Mouse (Mus musculus) T-helper 2 cell (primary cell): Measurements from ENCODE around the gene Olfr201.
"Not testable (repeated sequence)": the region's sequence is repeated elsewhere in the genome, so short reads cannot be mapped to it uniquely, and the experiment has no call there.

ENCODE experiments used
- in situ Hi-C: fragments of 300-600 bp; cut with MboI, MseI; formaldehyde crosslinking; loops from one replicate; pipeline ENCODE4 v1.15.1; 2025; ENCODE audit warnings: high pct_unique_total_duplicates

Olfr201 gene

DNA sequence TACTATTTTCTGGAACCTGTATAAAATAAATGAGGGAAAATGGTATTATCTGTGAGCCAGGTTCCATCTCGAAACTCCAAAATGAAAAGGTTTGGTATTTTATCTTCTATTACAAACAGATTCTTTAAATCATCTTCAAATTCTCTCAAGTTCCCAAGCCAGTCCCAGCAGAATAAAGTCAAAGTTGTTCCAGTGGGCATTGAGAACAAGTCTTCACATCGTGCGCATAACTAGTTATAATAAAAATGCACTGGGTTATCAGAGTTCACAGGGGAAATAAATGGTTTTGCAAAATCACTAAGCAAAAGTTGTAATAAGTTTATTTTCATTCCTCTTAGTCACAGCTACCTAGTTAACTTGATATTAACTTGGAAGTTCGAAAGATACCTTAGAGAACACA lies at the start of gene Olfr201:
Olfr201 (minus strand) TSS at position 101 of the 400 bp plus-strand sequence.
- in situ Hi-C loops, result loop anchor here (10.0 kb wide), 1 partner anchor 238 kb away; the partner anchor contains the start of genes Olfr186 and Olfr187

GRCm38 (mm10) chr16:59318148-59318547 lies 45.7 kb upstream of the Olfr201 start, which contains the start of gene Olfr204:
Olfr204 (minus strand) TSS chr16:59318248.
- in situ Hi-C loops, result no loop called here

DNA sequence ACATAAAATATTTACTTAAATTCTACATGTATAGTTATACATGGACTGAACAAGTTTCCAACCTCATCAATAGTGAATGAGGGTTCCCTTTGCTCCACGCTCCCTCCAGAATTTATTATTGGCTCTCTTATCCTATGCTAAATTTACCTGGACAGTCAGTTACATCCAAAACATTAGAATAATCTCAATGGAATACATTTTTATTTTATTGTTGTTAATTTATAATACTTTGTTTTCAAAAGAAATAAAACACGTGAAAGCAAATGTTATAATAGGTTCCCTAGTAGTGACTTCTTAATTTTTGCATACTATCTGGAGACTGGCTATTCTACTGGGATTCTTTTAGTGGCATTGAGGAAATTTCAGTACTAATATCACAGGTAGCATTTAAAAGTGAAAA lies 26.1 kb upstream of the Olfr201 start, which contains the start of gene Olfr203:
Olfr203 (plus strand) TSS at position 301 of the 400 bp plus-strand sequence.
- in situ Hi-C loops, result no loop called here

- in situ Hi-C loops, result not testable (repeated sequence)
These were observed 15.1 kb upstream of the Olfr201 start for GRCm38 (mm10) chr16:59287576-59287975.

GRCm38 (mm10) chr16:59286693-59287092 lies 14.3 kb upstream of the Olfr201 start, which contains the start of gene Olfr202:
Olfr202 (minus strand) TSS chr16:59286793.
- in situ Hi-C loops, result no loop called here

GRCm38 (mm10) chr16:59283476-59283875 lies 11.0 kb upstream of the Olfr201 start:
- in situ Hi-C loops, result no loop called here

DNA sequence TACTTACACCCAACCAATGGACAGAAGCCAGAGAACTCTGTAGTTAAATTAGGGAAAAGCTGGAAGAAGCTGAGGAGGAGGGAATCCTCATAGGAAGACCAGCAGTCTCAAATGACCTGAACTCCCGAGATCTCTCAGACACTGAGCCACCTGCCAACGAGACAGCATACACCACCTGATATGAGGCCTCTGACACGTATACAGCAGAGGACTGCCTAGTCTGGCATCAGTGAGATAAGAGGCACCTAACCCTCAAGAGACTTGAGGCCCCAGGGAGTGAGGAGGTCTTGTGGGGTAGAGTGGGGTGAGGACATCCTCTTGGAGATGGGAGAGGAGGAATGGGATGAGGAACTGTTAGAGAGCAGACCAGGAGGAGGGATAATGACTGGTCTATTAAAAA lies 8.1 kb upstream of the Olfr201 start:
- in situ Hi-C loops, result no loop called here

DNA sequence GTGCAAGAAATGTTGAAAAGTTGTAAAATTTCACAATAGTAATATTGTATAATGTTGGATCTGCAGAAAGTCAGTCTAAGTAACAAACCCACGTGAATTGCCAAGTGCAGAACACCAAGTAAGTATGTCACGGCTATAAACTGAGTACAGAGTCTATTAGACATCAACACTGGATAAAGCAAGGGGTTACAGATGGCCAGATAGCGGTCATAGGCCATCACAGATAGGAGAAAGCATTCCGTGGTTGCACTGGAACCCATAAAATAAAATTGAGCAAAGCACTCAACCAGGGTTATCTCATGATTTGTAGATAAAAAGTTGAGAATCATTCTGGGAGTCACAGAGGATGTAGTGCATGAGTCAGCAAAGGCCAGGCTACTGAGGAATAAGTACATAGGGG lies 3.3 kb downstream of the Olfr201 start:
- in situ Hi-C loops, result not testable (repeated sequence)

- in situ Hi-C loops, result no loop called here
These were observed 22.7 kb downstream of the Olfr201 start for GRCm38 (mm10) chr16:59249684-59250083.

DNA sequence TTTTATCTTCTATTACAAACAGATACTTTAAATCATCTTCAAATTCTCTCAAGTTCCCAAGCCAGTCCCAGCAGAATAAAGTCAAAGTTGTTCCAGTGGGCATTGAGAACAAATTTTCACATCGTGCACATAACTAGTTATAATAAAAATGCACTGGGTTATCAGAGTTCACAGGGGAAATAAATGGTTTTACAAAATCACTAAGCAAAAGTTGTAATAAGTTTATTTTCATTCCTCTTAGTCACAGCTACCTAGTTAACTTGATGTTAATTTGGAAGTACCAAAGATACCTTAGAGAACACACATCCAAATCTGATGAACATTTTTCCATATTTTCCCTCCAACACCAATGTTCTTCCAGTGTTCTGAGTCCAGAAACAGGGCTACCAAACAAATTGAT lies 52.8 kb downstream of the Olfr201 start, which contains the start of gene Olfr199:
Olfr199 (minus strand) TSS at position 101 of the 400 bp plus-strand sequence.
- in situ Hi-C loops, result not testable (repeated sequence)

- in situ Hi-C loops, result not testable (repeated sequence)
These were observed 54.6 kb downstream of the Olfr201 start for GRCm38 (mm10) chr16:59217861-59218260.
